Mouse (Mus musculus) gastrocnemius, postnatal 4 days (tissue): ENCODE measurements around the gene Fam171a2. TPM values are rescaled to one million over a fixed set of nuclear protein-coding genes. Genes with fewer than 3 reads are reported as not detected.
A peak's percentile ranks its signal among the peaks of the same experiment; 100 is the strongest.

ENCODE experiments used
- DNase-seq, 2 experiments: peaks; one replicate each; pipeline ENCODE4 v3.0.0; 2021 to 2022; ENCODE audit warnings: low spot score in 2 of 2, mixed read lengths in 2 of 2
- total RNA-seq, 2 experiments: library from RNA; stranded (reverse); gene quantifications; 2 replicates each; pipeline ENCODE4 v1.2.3; 2021

Gene Fam171a2
- total RNA-seq, 2 experiments from 2014 or later: 27.4 to 43.6 TPM

- DNase-seq: no peak
These were observed 11.1 kb downstream of the Fam171a2 start for GRCm38 (mm10) chr11:102436471-102436790.

GRCm38 (mm10) chr11:102435754-102436470, 11.6 kb downstream of the Fam171a2 start:
- DNase-seq: peak in 1 of 2 experiments; percentile 39

GRCm38 (mm10) chr11:102434816-102435705, 12.4 kb downstream of the Fam171a2 start:
- DNase-seq: no peak

- DNase-seq: peak; percentile 82 to 88
These were observed 13.1 kb downstream of the Fam171a2 start for GRCm38 (mm10) chr11:102434406-102434805.

GRCm38 (mm10) chr11:102433866-102434265, 13.6 kb downstream of the Fam171a2 start:
- no peak for DNase-seq

- DNase-seq: peak in 1 of 2 experiments; percentile 66
These were observed 14.6 kb downstream of the Fam171a2 start for GRCm38 (mm10) chr11:102432896-102433295.

- DNase-seq: no peak
These were observed 15.2 kb downstream of the Fam171a2 start for GRCm38 (mm10) chr11:102432115-102432843.

- no peak for DNase-seq
These were observed 15.8 kb downstream of the Fam171a2 start for GRCm38 (mm10) chr11:102431728-102432114.

- DNase-seq: peak in 1 of 2 experiments; percentile 81
These were observed 16.4 kb downstream of the Fam171a2 start for GRCm38 (mm10) chr11:102431018-102431645.

GRCm38 (mm10) chr11:102430121-102431017, 17.1 kb downstream of the Fam171a2 start, which contains the start of gene Grn:
Grn (plus strand) TSS chr11:102430315.
- peak; percentile 69 to 86 for DNase-seq

GRCm38 (mm10) chr11:102429551-102429950, 17.9 kb downstream of the Fam171a2 start:
- no peak for DNase-seq

- no peak for DNase-seq
These were observed 18.4 kb downstream of the Fam171a2 start for GRCm38 (mm10) chr11:102428981-102429540.

GRCm38 (mm10) chr11:102425555-102426316, 21.7 kb downstream of the Fam171a2 start:
- no peak for DNase-seq

GRCm38 (mm10) chr11:102424666-102425065, 22.8 kb downstream of the Fam171a2 start:
- DNase-seq: no peak

- no peak for DNase-seq
These were observed 25.9 kb downstream of the Fam171a2 start for GRCm38 (mm10) chr11:102421559-102421958.

GRCm38 (mm10) chr11:102418887-102419286, 28.6 kb downstream of the Fam171a2 start:
- DNase-seq: no peak

- no peak for DNase-seq
These were observed 30.3 kb downstream of the Fam171a2 start for GRCm38 (mm10) chr11:102417160-102417559.

- no peak for DNase-seq
These were observed 32.3 kb downstream of the Fam171a2 start for GRCm38 (mm10) chr11:102415034-102415802.
